Mouse (Mus musculus) liver, postnatal 0 days (tissue): ENCODE measurements at regions not wholly inside any gene's neighbourhood (a gene's known extent, or its start where the extent isn't known, plus 50 kb on each side); places are given as distances from the start of the nearest gene placed in this dataset.
A peak's percentile ranks its signal among the peaks of the same experiment; 100 is the strongest.

Experiments
- ATAC-seq: fragments of 200-750 bp; cut with Nextera tagmentation; 2 replicates; pipeline ENCODE4 v1.8.0; 2017; ENCODE audit warnings: mild to moderate bottlenecking, moderate library complexity
- DNase-seq: peaks from one replicate; pipeline ENCODE4 v3.0.0-alpha.2; 2016
- H3K27ac ChIP-seq: fragments of 300-500 bp; sonication (generic); 2 replicates; pipeline ENCODE4 v1.5.1; 2014; ENCODE audit warnings: antibody characterized with exemption, moderate library complexity, mild to moderate bottlenecking, low read depth
- H3K27me3 ChIP-seq: fragments of 300-500 bp; sonication (generic); 2 replicates; pipeline ENCODE4 v1.6.1; 2014; ENCODE audit warnings: low read length, control low read depth, mixed read lengths; ENCODE audit not compliant: insufficient read depth
- H3K36me3 ChIP-seq: fragments of 300-500 bp; sonication (generic); replicated peaks from 2 replicates; pipeline ENCODE4 v1.6.1; 2014; ENCODE audit warnings: mild to moderate bottlenecking, control low read depth, low read length, moderate library complexity, mixed read lengths; ENCODE audit not compliant: insufficient read depth
- H3K4me1 ChIP-seq: fragments of 300-500 bp; sonication (generic); 2 replicates; pipeline ENCODE4 v1.6.1; 2014; ENCODE audit warnings: antibody characterized with exemption, mild to moderate bottlenecking, control low read depth; ENCODE audit not compliant: insufficient read depth
- H3K4me2 ChIP-seq: fragments of 300-500 bp; sonication (generic); 2 replicates; pipeline ENCODE4 v1.6.1; 2014; ENCODE audit warnings: low read depth, mild to moderate bottlenecking, low read length, moderate library complexity, mixed read lengths
- H3K4me3 ChIP-seq: fragments of 300-500 bp; sonication (generic); 2 replicates; pipeline ENCODE4 v1.5.1; 2014; ENCODE audit warnings: low read depth, low read length
- H3K9ac ChIP-seq: fragments of 300-500 bp; sonication (generic); replicated peaks from 2 replicates; pipeline ENCODE4 v1.6.1; 2014; ENCODE audit warnings: mild to moderate bottlenecking, moderate library complexity
- H3K9me3 ChIP-seq: fragments of 300-500 bp; sonication (generic); 2 replicates; pipeline ENCODE4 v1.6.1; 2016; ENCODE audit warnings: mild to moderate bottlenecking, control low read depth, low read length, mixed read lengths
- CTCF ChIP-seq: sonication (generic); IDR thresholded peaks from 2 replicates; pipeline ENCODE4 v1.5.1; 2016; ENCODE audit warnings: antibody characterized with exemption, low read depth
- EP300 ChIP-seq: IDR thresholded peaks from 2 replicates; pipeline ENCODE4 v1.6.1; 2016; ENCODE audit warnings: antibody characterized with exemption, low read depth, mild to moderate bottlenecking
- WGBS: fragments of 180-500 bp; shearing (Covaris S2); extraction: QIAGEN DNeasy Blood & Tissue Kit; methylation state at CpG from one replicate; pipeline ENCODE4 v1.1.7; 2014; ENCODE audit not compliant: insufficient replicate concordance; 5-methylcytosine and 5-hydroxymethylcytosine counted together

DNA sequence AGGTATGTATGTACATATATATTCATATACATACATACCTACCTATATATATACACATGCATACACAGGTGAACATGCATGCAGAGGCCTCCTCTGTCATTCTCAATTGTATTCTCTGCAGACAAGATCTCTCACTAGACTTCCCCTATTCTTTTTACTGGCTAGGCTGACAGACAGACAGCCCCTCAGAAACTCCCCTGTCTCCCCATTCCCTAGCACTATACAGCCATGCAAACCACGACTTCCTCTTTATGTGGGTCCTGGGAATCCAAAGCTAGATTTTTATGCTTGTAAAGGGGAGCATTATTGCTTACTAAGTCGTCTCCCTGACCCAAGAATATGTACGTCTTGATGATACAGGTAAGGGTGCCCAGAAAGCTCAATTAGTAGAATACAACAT lies 86.9 kb downstream of the Fam124b start:
- no peaks in the 10 kb centered on the region for H3K9me3 ChIP-seq
- H3K4me1 ChIP-seq: no peaks in the 10 kb centered on the region
- 29% methylated on average over 3 of the region's 3 CpGs for WGBS
- DNase-seq (no peak), ATAC-seq (no peak)
- H3K4me3 ChIP-seq: no peak overlapping the region
- no peak overlapping the region for H3K4me2 ChIP-seq
- no peak for TF ChIP-seq EP300
- TF ChIP-seq CTCF: no peak
- H3K9ac ChIP-seq: no peak overlapping the region
- no peaks in the 10 kb centered on the region for H3K36me3 ChIP-seq
- no peaks in the 10 kb centered on the region for H3K27me3 ChIP-seq
- H3K27ac ChIP-seq: no peak overlapping the region

DNA sequence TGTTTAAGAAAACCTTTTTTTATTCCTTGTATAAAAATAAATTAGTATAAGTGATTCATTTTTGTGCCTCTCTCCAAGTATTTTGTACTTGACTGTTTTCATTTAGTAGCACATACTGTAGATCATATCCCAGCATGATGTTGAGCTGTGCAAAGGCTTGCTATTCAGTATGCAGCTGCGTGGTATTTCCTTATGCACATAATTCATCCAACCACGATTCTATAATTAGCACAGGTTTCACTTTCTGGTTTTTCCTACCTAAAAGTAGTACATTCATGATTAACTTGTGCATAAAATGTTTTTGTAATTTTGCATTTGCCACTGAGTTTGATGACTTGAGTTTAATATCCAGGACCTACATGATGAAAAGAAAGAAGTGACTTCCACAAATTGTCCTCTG lies 94.3 kb downstream of the Fam124b start:
- DNase-seq (no peak), ATAC-seq (no peak)
- Histone ChIP-seq H3K4me1 (no peaks in the 10 kb centered on the region), H3K4me2 (no peak overlapping the region), H3K36me3 (no peaks in the 10 kb centered on the region), H3K9ac (no peak overlapping the region), H3K27ac (no peak overlapping the region), H3K9me3 (no peaks in the 10 kb centered on the region), H3K27me3 (no peaks in the 10 kb centered on the region), H3K4me3 (no peak overlapping the region)
- 41% methylated on average over 2 of the region's 2 CpGs for WGBS
- TF ChIP-seq CTCF (no peak), EP300 (no peak)

DNA sequence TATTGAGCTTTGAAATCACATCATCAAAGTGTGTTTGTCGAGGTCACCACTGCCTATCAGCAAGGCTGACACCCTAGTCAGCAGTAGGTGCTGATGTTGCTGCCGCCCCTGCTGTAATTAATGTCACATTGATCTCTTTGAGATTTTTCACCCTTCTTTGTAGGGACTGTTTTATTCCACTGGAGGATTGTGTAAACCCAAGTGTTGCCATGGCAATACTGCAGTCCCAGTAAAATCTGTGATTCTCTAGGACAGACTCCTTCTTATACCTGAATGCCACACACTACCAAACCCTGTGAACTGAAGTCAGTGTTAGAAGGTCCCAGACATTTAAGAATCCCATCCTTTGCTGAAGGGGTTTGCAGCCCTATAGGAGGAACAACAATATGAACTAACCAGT lies 102.4 kb downstream of the Fam124b start:
- no peaks in the 10 kb centered on the region for H3K36me3 ChIP-seq
- H3K27ac ChIP-seq: no peak overlapping the region
- ATAC-seq (no peak), DNase-seq (no peak)
- no peak overlapping the region for H3K4me2 ChIP-seq
- no peak overlapping the region for H3K4me3 ChIP-seq
- no peak for TF ChIP-seq CTCF
- TF ChIP-seq EP300: no peak
- H3K27me3 ChIP-seq: no peaks in the 10 kb centered on the region
- H3K9me3 ChIP-seq: no peaks in the 10 kb centered on the region
- H3K4me1 ChIP-seq: no peaks in the 10 kb centered on the region
- H3K9ac ChIP-seq: no peak overlapping the region
- 69% methylated on average over 2 of the region's 2 CpGs for WGBS

DNA sequence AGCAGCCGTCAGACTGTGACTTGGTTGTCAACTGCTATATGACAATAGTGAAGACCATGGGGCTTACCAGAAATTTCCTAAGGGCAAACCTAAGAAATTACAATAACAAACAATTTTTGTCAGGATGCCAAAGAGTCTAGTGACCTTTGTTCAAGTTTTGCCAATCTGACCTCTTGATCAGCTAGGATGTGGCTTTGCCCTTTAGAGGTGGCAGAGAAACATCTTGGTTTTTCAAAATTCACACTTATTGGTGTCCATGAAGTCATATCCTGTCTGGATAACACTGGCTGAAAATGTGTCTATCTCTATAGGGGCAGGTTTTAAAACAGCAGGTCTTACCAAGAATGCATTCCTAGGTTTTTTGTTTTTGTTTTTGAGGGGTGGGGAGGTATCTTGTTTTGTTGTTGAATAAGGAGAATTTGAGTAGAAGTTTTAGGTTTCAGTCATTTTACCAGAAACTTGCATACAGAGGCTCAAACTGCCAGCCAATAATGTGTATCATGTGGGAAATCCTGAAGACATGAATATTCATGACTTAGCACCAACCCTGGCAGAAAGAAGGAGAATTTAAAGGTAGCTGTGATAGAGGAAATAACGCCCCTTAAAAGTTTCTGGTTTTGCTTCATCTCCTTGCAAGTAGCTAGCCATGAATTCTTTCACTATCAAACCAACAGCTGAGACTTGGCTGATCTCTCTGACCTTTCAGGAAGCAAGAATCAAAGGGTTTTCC lies 110.4 kb downstream of the Fam124b start:
- TF ChIP-seq EP300 (no peak), CTCF (no peak)
- Histone ChIP-seq H3K27me3 (no peaks in the 10 kb centered on the region), H3K4me2 (no peak overlapping the region), H3K9me3 (no peaks in the 10 kb centered on the region), H3K4me1 (no peaks in the 10 kb centered on the region), H3K9ac (no peak overlapping the region), H3K4me3 (no peak overlapping the region), H3K27ac (no peak overlapping the region), H3K36me3 (no peaks in the 10 kb centered on the region)
- ATAC-seq: no peak
- WGBS: 53% methylated on average over 2 of the region's 2 CpGs
- no peak for DNase-seq

DNA sequence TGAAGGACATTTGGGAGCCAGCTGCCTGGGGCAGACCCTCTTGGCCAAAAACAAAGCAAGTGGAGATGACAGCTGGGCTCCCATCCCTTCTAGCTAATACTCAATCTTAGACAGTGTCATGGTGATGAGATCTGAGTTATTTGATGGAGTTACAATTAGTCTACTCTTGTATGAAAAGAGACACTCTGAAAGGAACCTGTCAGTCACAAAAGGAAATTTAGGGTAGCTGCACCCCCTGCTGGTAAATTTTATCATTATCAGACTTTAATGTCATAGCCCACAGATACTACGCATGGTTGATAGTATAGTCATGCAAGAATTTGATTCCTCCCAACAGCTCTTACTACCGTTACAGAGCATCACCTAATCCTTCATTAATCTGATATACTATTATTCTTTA lies 112.0 kb downstream of the Fam124b start:
- no peak for DNase-seq
- H3K36me3 ChIP-seq: no peaks in the 10 kb centered on the region
- no peaks in the 10 kb centered on the region for H3K27me3 ChIP-seq
- H3K4me1 ChIP-seq: no peaks in the 10 kb centered on the region
- H3K4me3 ChIP-seq: no peak overlapping the region
- WGBS: 65% methylated on average over 2 of the region's 2 CpGs
- H3K4me2 ChIP-seq: no peak overlapping the region
- ATAC-seq: no peak
- TF ChIP-seq CTCF: peak; percentile 61
- TF ChIP-seq EP300: no peak
- H3K27ac ChIP-seq: no peak overlapping the region
- H3K9ac ChIP-seq: no peak overlapping the region
- no peaks in the 10 kb centered on the region for H3K9me3 ChIP-seq

DNA sequence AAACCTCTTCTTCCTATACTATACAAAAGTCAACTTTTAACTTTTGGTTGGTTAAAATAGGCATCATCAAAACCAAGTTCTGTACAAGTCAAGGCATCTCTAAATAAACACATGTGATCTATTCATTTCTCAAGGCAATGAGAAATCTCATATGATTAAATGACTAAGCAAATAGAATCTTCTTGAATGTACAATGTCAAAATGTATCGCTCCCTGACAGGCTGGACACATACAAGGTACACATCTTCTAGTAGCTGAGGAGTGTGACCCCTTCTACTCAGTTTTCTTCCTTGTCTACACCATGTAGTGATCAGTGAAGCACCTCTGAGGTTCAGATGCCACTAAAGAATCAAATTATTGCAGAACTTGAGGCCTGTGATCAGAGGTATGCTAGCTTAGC lies 120.0 kb downstream of the Fam124b start:
- Histone ChIP-seq H3K9ac (no peak overlapping the region), H3K4me3 (no peak overlapping the region), H3K9me3 (no peaks in the 10 kb centered on the region), H3K27ac (no peak overlapping the region), H3K4me1 (no peaks in the 10 kb centered on the region), H3K4me2 (no peak overlapping the region), H3K36me3 (no peaks in the 10 kb centered on the region), H3K27me3 (no peaks in the 10 kb centered on the region)
- WGBS: 87% methylated on average over 1 of the region's 1 CpGs
- DNase-seq: no peak
- ATAC-seq: no peak
- TF ChIP-seq EP300 (no peak), CTCF (no peak)
